Mouse (Mus musculus) layer of hippocampus, adult 2 months (tissue): ENCODE measurements around the gene Raly. TPM values are rescaled to one million over a fixed set of nuclear protein-coding genes. Genes with fewer than 3 reads are reported as not detected.

ENCODE experiments used
- DNase-seq, 2 experiments: peaks; one replicate each; pipeline ENCODE4 v3.0.0; 2022; ENCODE audit warnings: low spot score in 2 of 2
- H3K27ac ChIP-seq: fragments of 200-600 bp; 2 replicates; pipeline ENCODE4 v1.8.1; 2022
- H3K4me3 ChIP-seq: fragments of 200-600 bp; 2 replicates; pipeline ENCODE4 v1.8.1; 2022; ENCODE audit warnings: mild to moderate bottlenecking
- CTCF ChIP-seq: fragments of 200-600 bp; conservative IDR thresholded peaks from 2 replicates; pipeline ENCODE4 v1.8.1; 2022; ENCODE audit warnings: antibody characterized with exemption, mild to moderate bottlenecking, moderate library complexity
- total RNA-seq, 2 experiments: library from RNA; stranded (reverse); gene quantifications; 2 replicates each; pipeline ENCODE4 v1.2.3; 2021

The Raly gene
- total RNA-seq, 2 experiments from 2014 or later, result 62.0 to 68.6 TPM

DNA sequence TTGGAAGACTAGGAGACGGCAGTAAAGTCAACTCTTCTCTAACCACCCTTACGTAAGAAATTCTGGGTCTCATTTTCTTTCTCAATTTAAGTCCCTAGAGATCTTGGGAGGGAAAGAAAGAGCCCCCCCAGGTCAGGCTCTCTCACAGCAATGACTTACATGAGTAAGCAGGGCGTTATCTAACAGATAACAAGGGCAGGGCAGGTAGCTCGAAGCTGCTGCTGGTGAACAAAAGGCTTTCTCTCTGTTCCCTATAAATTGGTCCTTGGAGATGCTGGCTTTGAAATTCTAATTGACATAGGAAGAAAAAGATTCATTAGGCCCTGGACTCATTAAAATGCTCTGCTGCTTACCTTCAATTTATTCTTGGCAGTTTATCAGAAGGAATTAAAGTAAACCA, 41.6 kb downstream of the Raly start:
- no peak for TF ChIP-seq CTCF
- H3K27ac ChIP-seq, result no peak overlapping the region
- no peak for DNase-seq

GRCm38 (mm10) chr2:154834149-154834865, 43.4 kb downstream of the Raly start:
- TF ChIP-seq CTCF, result no peak
- Histone ChIP-seq H3K27ac (no peak overlapping the region), H3K4me3 (no peak overlapping the region)
- DNase-seq, result no peak

More for the DNA sequence above, 41.6 kb downstream of the Raly start:
- no peak overlapping the region for H3K4me3 ChIP-seq

- no peak overlapping the region for H3K27ac ChIP-seq
- no peak for DNase-seq
- no peak for TF ChIP-seq CTCF
- no peak overlapping the region for H3K4me3 ChIP-seq
These were observed 45.6 kb downstream of the Raly start for GRCm38 (mm10) chr2:154836537-154836936.

DNA sequence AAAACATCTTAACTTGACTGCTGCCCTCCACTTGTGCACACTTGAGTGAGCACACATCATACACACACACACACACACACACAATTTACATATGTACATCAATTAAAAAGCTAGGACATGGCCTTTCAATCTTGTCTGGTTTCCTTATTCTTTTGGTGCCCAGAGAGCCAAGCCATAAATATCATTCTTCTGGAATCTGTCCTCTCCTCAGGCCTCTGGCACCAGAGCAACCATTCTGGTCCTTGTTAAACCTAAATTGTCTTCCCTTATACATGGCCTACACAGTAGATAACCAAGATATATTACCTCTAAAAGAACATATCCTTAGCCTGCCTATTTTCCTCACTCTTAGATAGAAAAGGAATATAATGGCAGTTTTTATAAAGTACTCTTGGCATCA, 57.2 kb downstream of the Raly start:
- no peak overlapping the region for H3K27ac ChIP-seq
- no peak for TF ChIP-seq CTCF

DNA sequence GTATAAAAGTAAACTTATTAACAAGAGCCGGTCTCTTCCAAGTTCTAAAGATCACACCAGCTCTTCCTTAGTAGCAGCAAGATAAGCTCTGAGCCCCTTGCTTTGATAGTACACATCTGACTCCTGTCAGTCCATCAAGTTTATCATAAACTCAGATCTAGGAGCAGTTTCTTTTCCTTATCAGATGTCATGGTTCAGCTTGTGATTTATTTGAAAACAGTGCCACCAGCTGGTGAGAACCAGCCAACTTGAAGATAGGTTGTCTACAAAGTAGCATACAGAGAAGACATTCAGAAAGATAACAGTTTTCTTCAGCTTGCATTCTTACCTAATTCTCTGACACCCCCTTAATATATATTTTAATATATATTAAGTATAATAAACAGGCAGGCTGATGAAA, 64.5 kb downstream of the Raly start:
- peak; percentile 92 for TF ChIP-seq CTCF
- Histone ChIP-seq H3K4me3 (no peak overlapping the region), H3K27ac (no peak overlapping the region)
- DNase-seq, result peak; percentile 62 to 76

More for the DNA sequence above, 57.2 kb downstream of the Raly start:
- no peak overlapping the region for H3K4me3 ChIP-seq
- no peak for DNase-seq

DNA sequence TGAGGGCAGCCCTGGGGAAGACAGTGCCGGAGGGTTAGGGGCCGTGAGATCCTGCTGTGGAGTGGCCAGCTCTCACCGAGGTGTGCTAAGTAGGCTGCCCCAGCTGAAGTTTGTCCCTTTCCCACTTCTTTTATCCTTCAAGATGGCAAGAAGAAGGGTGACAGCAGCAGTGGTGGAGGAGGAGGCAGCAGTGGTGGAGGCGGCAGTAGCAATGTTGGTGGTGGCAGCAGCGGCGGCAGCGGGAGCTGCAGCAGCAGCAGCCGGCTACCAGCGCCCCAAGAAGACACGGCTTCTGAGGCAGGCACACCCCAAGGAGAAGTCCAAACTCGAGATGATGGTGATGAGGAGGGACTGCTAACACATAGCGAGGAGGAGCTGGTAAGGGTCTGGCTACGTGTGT, 72.8 kb downstream of the Raly start:
- TF ChIP-seq CTCF, result no peak
- Histone ChIP-seq H3K27ac (peak overlapping the region; percentile 36; the same call in 1 of the 2 replicates), H3K4me3 (no peak overlapping the region)
- peak in 1 of 2 experiments; percentile 5 for DNase-seq

- H3K4me3 ChIP-seq, result no peak overlapping the region
- no peak for DNase-seq
- no peak for TF ChIP-seq CTCF
- no peak overlapping the region for H3K27ac ChIP-seq
These were observed 74.8 kb downstream of the Raly start for GRCm38 (mm10) chr2:154865696-154866095.

DNA sequence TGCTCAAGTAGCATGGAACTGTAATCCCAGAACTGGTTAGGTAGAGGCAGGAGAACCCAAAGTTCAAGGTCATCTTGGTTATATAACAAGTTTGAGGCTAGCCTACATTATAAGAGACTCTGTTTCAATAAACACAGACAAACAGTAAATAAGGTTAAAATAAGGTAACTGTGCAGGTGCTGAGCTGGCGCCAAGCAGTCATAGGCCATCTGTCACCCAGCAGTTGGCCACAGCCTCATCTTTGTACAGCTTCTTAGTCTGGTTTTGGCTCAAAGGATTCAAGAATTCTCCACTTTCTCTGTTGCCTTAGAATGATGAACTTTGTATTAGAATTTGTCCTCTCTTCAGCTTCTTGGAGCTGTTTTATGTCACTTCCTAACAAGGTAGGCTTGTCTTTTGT, 77.2 kb downstream of the Raly start:
- TF ChIP-seq CTCF, result no peak
- DNase-seq, result no peak
- H3K27ac ChIP-seq, result no peak overlapping the region
- no peak overlapping the region for H3K4me3 ChIP-seq

DNA sequence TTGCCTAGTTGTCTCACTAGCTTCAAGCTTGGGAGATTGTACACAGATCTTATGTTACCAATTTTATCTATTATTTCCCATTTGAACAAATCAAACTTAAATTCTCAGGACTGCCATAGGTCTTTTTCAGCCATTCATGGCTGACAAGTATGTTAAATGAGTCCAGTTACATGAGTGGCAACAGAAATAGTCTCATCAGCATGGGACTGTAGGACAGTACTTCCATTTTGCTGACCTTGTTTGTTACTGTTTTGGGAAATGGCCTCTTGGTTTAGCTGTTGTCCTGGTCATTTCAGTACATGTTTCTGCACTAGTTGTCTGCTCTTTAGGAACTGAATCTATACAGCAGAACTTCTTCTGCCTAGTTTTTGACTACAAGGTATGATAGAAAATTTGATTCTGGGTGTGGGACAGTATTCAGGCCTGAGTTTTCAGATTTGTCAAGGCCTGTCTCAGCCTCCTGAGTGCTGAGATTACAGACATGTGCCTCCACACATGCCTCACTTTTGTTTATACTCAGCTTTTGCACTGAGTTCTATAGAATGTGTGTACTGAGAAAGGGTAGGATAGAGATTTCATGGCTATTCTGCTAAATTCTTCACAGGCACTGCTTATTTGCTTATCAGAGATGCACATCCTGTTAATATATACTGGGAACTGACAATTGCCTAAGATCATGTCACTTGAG, 79.2 kb downstream of the Raly start:
- no peak for DNase-seq
- Histone ChIP-seq H3K4me3 (no peak overlapping the region), H3K27ac (no peak overlapping the region)
- no peak for TF ChIP-seq CTCF

- Histone ChIP-seq H3K4me3 (no peak overlapping the region), H3K27ac (no peak overlapping the region)
- no peak for TF ChIP-seq CTCF
- no peak for DNase-seq
These were observed 85.7 kb downstream of the Raly start for GRCm38 (mm10) chr2:154876621-154877020.

DNA sequence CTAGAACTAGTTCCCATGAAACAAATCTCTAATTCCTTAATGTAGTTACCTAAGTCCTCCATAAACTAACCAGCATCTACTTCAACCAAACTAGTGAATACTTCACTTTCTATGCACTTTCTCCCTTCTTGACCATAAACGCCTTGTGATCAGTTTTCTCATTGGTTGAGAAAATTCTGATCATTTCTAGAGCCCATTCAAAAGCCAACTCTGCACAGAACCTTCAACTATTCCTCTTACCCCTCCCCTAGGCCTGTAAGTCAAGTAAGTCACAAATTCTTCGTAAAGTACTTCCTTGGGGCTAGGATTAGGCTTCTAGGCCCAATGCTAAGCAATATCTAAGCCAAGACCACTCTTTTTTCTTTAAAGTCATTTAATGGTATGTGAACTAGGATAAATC, 100.7 kb downstream of the Raly start:
- Histone ChIP-seq H3K27ac (no peak overlapping the region; the same call in 1 of the 2 replicates), H3K4me3 (peak overlapping the region; percentile 75)
- DNase-seq, result no peak
- no peak for TF ChIP-seq CTCF

GRCm38 (mm10) chr2:154892201-154893044, 101.5 kb downstream of the Raly start, which contains the start of gene Eif2s2:
Eif2s2 (minus strand) TSS chr2:154892935.
- no peak for TF ChIP-seq CTCF
- DNase-seq, result peak; percentile 95 to 97
- Histone ChIP-seq H3K4me3 (peak within 1 kb of the TSS; percentile 75), H3K27ac (peak within 1 kb of the TSS; percentile 81)

GRCm38 (mm10) chr2:154893045-154893385, 102.1 kb downstream of the Raly start:
- DNase-seq, result no peak
- peak overlapping the region; percentile 75 for H3K4me3 ChIP-seq
- H3K27ac ChIP-seq, result no peak overlapping the region
- no peak for TF ChIP-seq CTCF
